Mouse (Mus musculus) left cerebral cortex, adult 9 months (tissue): ENCODE measurements at regions not wholly inside any gene's neighbourhood (a gene's known extent, or its start where the extent isn't known, plus 50 kb on each side); places are given as distances from the start of the nearest gene placed in this dataset.
A peak's percentile ranks its signal among the peaks of the same experiment; 100 is the strongest.

ENCODE experiments used
- DNase-seq, 2 experiments: peaks; one replicate each; pipeline ENCODE4 v3.0.0; 2022; ENCODE audit warnings: low spot score in 2 of 2

DNA sequence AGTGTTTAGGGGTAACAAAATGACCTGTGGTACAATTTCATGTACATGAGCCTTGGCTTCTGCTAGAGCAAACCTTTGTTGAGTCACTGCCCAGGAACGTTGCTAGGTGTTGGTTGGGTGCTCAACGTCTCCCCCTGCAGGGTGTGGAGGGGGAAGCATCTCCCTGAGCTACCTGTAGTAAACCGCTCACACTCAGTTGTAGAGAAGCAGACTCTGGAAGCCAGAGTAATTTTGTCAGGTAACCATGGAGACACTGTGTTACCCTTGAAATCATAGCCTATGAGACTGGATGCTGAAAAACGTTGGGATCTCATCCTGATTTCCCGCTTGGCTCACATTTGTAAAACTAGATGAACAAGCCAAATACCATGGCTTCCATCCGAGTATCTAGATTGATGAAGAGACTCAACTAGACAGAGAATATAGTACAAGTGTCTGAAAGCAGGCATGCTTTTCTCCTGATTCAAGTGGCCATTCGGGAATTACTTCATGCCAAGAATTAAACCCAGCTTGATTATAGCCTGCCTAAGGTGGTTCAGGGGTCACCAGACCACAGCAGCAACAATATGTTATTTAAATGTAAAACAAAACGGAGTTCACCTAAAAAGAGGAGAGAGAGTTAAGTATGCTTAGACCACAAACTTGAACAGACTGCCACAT lies 63.7 kb upstream of the Ctla4 start:
- DNase-seq, result peak in 1 of 2 experiments; percentile 70

- peak in 1 of 2 experiments; percentile 10 for DNase-seq
These were observed 62.3 kb upstream of the Ctla4 start for GRCm38 (mm10) chr1:60824218-60825125.

DNA sequence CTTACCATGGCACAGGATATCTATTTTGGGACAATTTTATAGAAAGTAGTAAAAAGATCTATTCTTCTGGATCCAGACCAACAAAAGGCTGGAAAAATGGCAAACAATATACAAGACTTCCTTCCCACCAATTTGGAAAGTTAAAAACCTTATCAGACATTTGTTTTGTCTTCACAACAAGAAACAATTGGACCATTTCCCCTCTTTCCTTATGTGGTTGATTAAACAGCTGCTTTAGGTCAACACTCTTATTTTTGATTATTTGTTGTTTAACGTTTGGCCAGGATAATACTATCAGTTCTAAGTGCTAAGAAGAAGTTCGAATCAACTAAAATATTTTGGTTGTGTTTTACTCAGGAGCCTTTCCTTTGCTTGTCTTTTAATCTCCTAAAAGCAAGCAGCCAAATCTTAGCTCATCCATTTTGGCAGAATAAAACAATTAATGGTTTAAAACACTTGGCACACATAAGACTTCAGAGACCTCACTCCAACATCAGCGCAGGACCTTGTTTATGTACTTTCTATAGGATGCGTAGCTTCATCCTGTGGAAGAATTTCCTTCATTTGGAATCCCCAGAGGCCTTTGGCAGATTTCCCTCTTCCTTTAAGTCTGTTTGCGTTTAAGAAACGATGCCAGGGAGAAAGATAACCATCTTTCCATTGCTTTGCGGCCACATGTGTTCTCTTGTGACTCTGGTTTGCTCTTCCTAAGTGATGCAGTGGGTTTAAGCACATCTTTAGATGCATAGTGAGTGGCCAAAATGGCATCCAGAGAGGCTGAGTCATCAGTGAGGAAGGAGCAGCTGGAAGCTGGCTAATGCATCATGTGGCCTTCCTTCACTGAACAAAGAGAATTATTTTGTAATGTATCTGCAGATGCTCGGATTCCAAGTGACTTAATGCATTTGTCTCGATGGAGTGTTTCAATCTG lies 61.3 kb upstream of the Ctla4 start:
- no peak for DNase-seq

- no peak for DNase-seq
These were observed 59.8 kb upstream of the Ctla4 start for GRCm38 (mm10) chr1:60826981-60827380.

GRCm38 (mm10) chr1:60828152-60828551 lies 58.6 kb upstream of the Ctla4 start:
- DNase-seq, result no peak

DNA sequence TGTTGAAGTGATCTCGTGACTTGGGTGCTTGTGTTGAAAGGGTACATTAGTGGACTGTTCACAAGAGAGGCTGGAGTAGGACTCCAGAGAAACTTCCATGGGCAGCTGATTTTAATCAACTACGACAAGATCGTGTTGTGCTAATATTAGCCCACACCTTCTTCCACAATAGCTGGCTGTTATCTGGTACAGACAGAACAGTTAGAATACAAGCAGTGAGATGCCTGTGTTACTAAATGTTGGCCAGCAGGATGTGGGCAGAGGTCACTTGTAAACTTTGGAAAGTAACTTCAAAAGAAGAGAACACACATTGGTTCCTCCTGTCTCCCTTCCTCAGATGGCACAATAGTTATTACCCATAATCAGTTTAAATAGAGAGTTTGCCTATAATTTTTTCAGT lies 57.0 kb upstream of the Ctla4 start:
- no peak for DNase-seq

DNA sequence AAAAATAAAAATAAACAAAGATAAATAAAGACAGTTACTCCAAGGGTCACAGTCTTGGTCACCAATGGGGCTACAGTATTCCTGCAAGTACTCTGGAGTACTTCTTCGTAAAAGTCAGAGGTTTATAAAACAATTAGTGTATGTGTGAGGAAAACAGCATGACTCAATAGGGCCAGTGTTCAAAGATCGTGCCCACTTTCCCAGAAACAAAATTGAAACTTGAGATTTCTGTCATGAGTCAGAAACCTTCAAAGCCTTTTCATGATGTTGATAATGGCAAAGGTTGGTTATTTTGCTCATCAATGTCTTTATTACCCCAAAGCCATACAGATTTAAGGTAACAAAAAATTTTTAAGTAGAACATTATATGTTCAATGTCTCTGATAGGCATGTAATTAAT lies 53.1 kb upstream of the Ctla4 start:
- no peak for DNase-seq
